Mouse (Mus musculus): ENCODE results near the gene S100a11. TPM values are rescaled to one million over a fixed set of nuclear protein-coding genes. Genes with fewer than 3 reads are reported as not detected.

Gene S100a11
- polyA plus RNA-seq (2015; fragmentation: Illumina TruSeq; extraction: RNeasy Lipid Tissue Mini Kit (QIAGEN cat#74804); ENCODE audit: insufficient read depth, low read depth, low replicate concordance), result 188 TPM

GRCm38 (mm10) chr3:93520330-93521193 lies at the start of gene S100a11:
Gene S100a11 (plus strand): TSS chr3:93520488.

GRCm38 (mm10) chr3:93554981-93555877 lies 34.9 kb downstream of the S100a11 start, which contains the start of gene S100a10:
Gene S100a10 (plus strand): TSS chr3:93555080.

Other genes starting within 250 kb of the S100a11 start
- gene Flg, start 247.0 kb upstream of the S100a11 start, polyA plus RNA-seq (2015; fragmentation: Illumina TruSeq; extraction: RNeasy Lipid Tissue Mini Kit (QIAGEN cat#74804); ENCODE audit: insufficient read depth, low read depth, low replicate concordance), result not detected
- gene Hrnr, start 200.7 kb upstream of the S100a11 start, polyA plus RNA-seq (2015; fragmentation: Illumina TruSeq; extraction: RNeasy Lipid Tissue Mini Kit (QIAGEN cat#74804); ENCODE audit: insufficient read depth, low read depth, low replicate concordance), result not detected
- not detected for gene Rptn, start 126.8 kb upstream of the S100a11 start, polyA plus RNA-seq (2015; fragmentation: Illumina TruSeq; extraction: RNeasy Lipid Tissue Mini Kit (QIAGEN cat#74804); ENCODE audit: insufficient read depth, low read depth, low replicate concordance)
- gene Tchh, start 78.2 kb upstream of the S100a11 start, polyA plus RNA-seq (2015; fragmentation: Illumina TruSeq; extraction: RNeasy Lipid Tissue Mini Kit (QIAGEN cat#74804); ENCODE audit: insufficient read depth, low read depth, low replicate concordance), result not detected
- gene Tchhl1, start 51.7 kb upstream of the S100a11 start, polyA plus RNA-seq (2015; fragmentation: Illumina TruSeq; extraction: RNeasy Lipid Tissue Mini Kit (QIAGEN cat#74804); ENCODE audit: insufficient read depth, low read depth, low replicate concordance), result not detected
- 110 TPM for gene S100a10, start 34.6 kb downstream of the S100a11 start, polyA plus RNA-seq (2015; fragmentation: Illumina TruSeq; extraction: RNeasy Lipid Tissue Mini Kit (QIAGEN cat#74804); ENCODE audit: insufficient read depth, low read depth, low replicate concordance)
- not detected for gene Tdpoz2, start 132.2 kb downstream of the S100a11 start, polyA plus RNA-seq (2015; fragmentation: Illumina TruSeq; extraction: RNeasy Lipid Tissue Mini Kit (QIAGEN cat#74804); ENCODE audit: insufficient read depth, low read depth, low replicate concordance)
- not detected for gene Tdpoz1, start 155.8 kb downstream of the S100a11 start, polyA plus RNA-seq (2015; fragmentation: Illumina TruSeq; extraction: RNeasy Lipid Tissue Mini Kit (QIAGEN cat#74804); ENCODE audit: insufficient read depth, low read depth, low replicate concordance)
- not detected for gene Gm37596, start 172.6 kb downstream of the S100a11 start, polyA plus RNA-seq (2015; fragmentation: Illumina TruSeq; extraction: RNeasy Lipid Tissue Mini Kit (QIAGEN cat#74804); ENCODE audit: insufficient read depth, low read depth, low replicate concordance)